Mouse (Mus musculus) neural tube, embryonic 13.5 days (tissue): ENCODE measurements around the gene Irak2. TPM values are rescaled to one million over a fixed set of nuclear protein-coding genes. Genes with fewer than 3 reads are reported as not detected.
"Not testable (repeated sequence)": the region's sequence is repeated elsewhere in the genome, so short reads cannot be mapped to it uniquely, and the experiment has no call there.

ENCODE experiments used
- ATAC-seq: fragments of 200-750 bp; cut with Nextera tagmentation; 2 replicates; pipeline ENCODE4 v1.8.0; 2017; ENCODE audit warnings: low read depth, mild to moderate bottlenecking, moderate TSS enrichment, moderate library complexity
- H3K27ac ChIP-seq: fragments of 300-500 bp; sonication (generic); replicated peaks from 2 replicates; pipeline ENCODE4 v1.5.1; 2015; ENCODE audit warnings: moderate library complexity, mild to moderate bottlenecking, inconsistent platforms
- H3K27me3 ChIP-seq: fragments of 300-500 bp; sonication (generic); 2 replicates; pipeline ENCODE4 v1.6.1; 2015; ENCODE audit warnings: mild to moderate bottlenecking, inconsistent platforms
- H3K36me3 ChIP-seq: fragments of 300-500 bp; sonication (generic); 2 replicates; pipeline ENCODE4 v1.6.1; 2015; ENCODE audit warnings: mild to moderate bottlenecking, inconsistent platforms
- H3K4me1 ChIP-seq: fragments of 300-500 bp; sonication (generic); replicated peaks from 2 replicates; pipeline ENCODE4 v1.6.1; 2015; ENCODE audit warnings: inconsistent platforms
- H3K4me2 ChIP-seq: fragments of 300-500 bp; sonication (generic); 2 replicates; pipeline ENCODE4 v1.6.1; 2015; ENCODE audit warnings: inconsistent platforms, mild to moderate bottlenecking, moderate library complexity
- H3K4me3 ChIP-seq: fragments of 300-500 bp; sonication (generic); 2 replicates; pipeline ENCODE4 v1.5.1; 2015; ENCODE audit warnings: mild to moderate bottlenecking, inconsistent platforms
- H3K9ac ChIP-seq: fragments of 300-500 bp; sonication (generic); 2 replicates; pipeline ENCODE4 v1.6.1; 2015; ENCODE audit warnings: moderate library complexity, mild to moderate bottlenecking, inconsistent platforms
- H3K9me3 ChIP-seq: fragments of 300-500 bp; sonication (generic); 2 replicates; pipeline ENCODE4 v1.6.1; 2016; ENCODE audit warnings: inconsistent platforms
- WGBS: fragments of 180-500 bp; shearing (Covaris S2); methylation state at CpG from one replicate; pipeline ENCODE4 v1.1.7; 2015; 5-methylcytosine and 5-hydroxymethylcytosine counted together
- polyA plus RNA-seq: library from polyadenylated mRNA; unstranded; fragments of >200 nt; fragmentation: Nextera tagmentation; extraction: Ambion mirVana; gene quantifications from 2 replicates; pipeline ENCODE4 v1.2.1, GENCODE M21; 2015

Gene Irak2
- polyA plus RNA-seq, 1 experiment from 2014 or later: 2.5 TPM

DNA sequence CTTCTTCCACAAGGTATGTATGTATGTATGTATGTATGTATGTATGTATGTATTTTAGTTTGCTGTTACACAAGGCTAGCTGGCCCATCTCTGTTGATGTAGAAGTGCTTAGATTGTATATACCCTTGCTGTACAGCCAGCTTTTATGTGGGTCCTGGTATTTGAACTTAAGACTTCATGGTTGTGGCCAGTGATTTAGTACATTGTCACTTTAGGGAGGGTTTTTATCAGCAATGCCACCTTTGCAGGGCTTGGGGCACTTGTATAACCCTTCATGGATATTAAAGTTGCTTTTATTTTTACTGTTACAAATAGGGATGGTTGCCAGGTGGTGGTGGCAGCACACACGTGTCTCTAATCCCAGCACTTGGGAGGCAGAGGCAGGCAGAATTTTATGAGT is 56.9 kb downstream of the Irak2 start:
- H3K4me1 ChIP-seq: peaks cover 42% of the 10 kb centered on the region
- no peak overlapping the region for H3K27ac ChIP-seq
- no peak overlapping the region for H3K4me2 ChIP-seq
- ATAC-seq: no peak
- H3K27me3 ChIP-seq: no peaks in the 10 kb centered on the region
- no peaks in the 10 kb centered on the region for H3K9me3 ChIP-seq
- no peak overlapping the region for H3K4me3 ChIP-seq
- 88% methylated on average over 1 of the region's 1 CpGs for WGBS
- H3K36me3 ChIP-seq: peaks cover 9% of the 10 kb centered on the region; the same call in 1 of the 2 replicates
- no peak overlapping the region for H3K9ac ChIP-seq

DNA sequence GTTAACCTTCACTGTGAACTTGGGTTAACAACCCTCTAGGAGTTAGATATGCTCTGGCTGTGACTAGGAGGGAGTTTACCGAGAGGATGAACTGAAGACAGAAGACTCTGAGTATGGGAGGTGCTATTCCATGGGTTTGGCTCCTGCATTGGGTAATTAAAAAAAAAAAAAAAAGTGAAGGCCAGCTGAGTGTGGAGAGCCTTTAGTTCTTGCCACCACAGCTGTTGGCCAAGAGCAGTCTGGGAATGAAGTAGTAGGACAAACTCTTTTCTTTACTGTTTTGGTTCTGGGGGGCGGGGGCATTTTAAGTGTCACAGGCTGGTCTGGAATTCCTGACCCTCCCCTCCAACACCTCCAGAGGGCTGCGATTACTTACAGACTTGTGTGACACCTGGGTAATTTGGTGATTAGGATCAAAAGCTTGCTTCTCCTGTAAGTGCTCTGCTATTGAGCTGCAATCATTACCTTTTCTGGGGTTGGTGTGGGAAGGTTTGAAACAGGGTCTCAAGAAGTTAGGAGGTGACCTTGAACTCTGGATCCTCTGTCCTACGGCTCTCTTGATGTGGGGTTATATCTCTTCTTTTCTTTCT is 57.6 kb downstream of the Irak2 start:
- no peak overlapping the region; the same call in 1 of the 2 replicates for H3K27ac ChIP-seq
- H3K9me3 ChIP-seq: no peaks in the 10 kb centered on the region
- H3K36me3 ChIP-seq: peaks cover 15% of the 10 kb centered on the region; the same call in 1 of the 2 replicates
- ATAC-seq: no peak
- H3K4me1 ChIP-seq: peaks cover 38% of the 10 kb centered on the region
- 68% methylated on average over 4 of the region's 4 CpGs for WGBS
- H3K9ac ChIP-seq: peak overlapping the region; percentile 63
- H3K27me3 ChIP-seq: no peaks in the 10 kb centered on the region
- H3K4me3 ChIP-seq: peak overlapping the region; percentile 71
- H3K4me2 ChIP-seq: peak overlapping the region; percentile 98

DNA sequence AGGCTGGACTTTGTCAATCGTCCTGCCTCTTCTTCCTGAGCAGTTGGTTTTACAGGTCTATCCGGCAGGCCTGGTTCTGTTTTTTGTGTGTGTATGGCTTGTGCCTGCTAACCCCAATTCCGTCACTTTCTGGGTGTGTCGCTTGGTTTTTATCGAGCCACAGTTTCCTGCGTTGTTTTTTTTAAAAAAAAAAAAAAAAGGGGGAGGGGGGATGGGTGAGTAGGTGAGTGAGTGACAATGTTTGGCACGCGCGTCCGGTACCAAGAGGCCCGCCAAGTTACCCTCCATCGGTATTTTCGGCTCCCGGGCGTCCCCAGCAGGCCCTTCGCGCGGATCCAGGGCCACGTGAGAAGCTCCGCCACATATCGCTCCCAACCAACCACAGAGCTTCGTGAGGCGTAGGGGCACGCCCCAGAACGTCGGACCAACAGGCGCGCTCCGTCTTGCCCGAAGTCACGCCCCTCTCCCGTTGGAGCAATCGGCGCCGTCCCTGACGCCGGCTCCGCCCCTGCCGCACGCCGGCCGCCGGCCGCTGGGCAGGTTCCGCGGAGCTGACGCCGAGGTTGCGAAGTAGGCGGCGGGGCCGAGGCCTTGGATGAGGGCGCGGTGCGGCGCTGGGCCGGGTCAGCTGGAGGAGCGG is 58.4 kb downstream of the Irak2 start, which contains the start of gene Tatdn2:
TSS of gene Tatdn2 (plus strand) at position 469 of the 640 bp plus-strand sequence.
- H3K4me1 ChIP-seq: peaks cover 36% of the 10 kb centered on the region
- peak; percentile 99 for ATAC-seq
- no peaks in the 10 kb centered on the region for H3K9me3 ChIP-seq
- H3K4me2 ChIP-seq: peak within 1 kb of the TSS; percentile 98
- peak within 1 kb of the TSS; percentile 71 for H3K4me3 ChIP-seq
- under 1% methylated on average over 58 of the region's 58 CpGs for WGBS
- peak within 1 kb of the TSS; percentile 91 for H3K27ac ChIP-seq
- peaks cover 22% of the 10 kb centered on the region for H3K36me3 ChIP-seq
- H3K27me3 ChIP-seq: no peaks in the 10 kb centered on the region
- peak within 1 kb of the TSS; percentile 88 for H3K9ac ChIP-seq

DNA sequence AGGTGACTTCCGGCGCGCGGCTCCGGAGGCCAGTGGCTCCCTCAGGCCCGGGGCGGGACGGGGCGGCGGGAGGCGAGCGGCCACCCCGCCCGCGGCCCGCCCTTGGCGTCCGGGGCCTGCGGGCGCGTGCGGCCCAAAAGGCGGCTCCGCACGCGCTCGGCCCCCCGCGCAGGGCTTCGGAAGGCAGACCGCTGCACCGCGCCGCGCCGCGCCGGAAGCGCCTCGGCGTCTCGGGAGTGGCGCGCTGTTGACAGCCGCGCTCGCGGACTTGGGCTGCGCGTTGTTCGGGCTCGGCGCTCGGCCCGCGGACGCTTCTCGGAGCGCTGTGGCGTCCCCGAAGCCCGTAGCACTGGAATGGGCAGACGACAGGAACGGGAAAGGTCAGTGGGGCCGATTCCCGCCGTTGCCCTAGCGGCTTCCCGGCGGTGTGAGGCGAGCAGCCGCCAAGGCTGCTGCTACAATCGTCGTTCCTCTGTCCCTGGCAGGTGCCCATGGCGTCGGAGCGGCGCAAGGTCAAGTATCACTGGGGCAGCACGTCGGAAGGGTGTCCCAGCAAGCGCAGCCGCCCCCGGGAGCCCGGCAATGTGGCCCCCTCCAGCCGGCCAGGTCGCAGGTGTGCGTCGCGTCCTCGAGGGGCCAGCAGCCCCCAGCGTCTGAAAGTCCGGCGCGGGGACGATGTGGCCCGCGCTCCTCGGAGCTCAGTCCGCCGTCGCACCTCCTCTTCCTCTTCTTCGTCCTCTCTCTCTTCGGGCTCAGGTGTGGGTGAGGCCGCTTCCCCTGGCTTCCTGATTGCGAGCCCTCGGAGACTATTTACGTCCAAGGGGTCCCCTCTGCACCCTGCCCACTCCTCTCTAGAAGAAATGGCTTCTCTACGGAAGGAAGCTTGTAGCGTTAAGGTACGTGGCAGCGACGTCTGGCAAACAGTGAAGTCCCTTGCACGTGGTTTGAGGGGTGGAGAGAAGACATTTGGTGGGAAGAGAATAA is 59.2 kb downstream of the Irak2 start:
- H3K4me1 ChIP-seq: peaks cover 36% of the 10 kb centered on the region
- peak overlapping the region; percentile 98 for H3K4me2 ChIP-seq
- ATAC-seq: peak; percentile 84
- H3K9ac ChIP-seq: peak overlapping the region; percentile 88
- no peaks in the 10 kb centered on the region for H3K27me3 ChIP-seq
- H3K9me3 ChIP-seq: no peaks in the 10 kb centered on the region
- peaks cover 30% of the 10 kb centered on the region for H3K36me3 ChIP-seq
- peak overlapping the region; percentile 71 for H3K4me3 ChIP-seq
- WGBS: under 1% methylated on average over 92 of the region's 113 CpGs
- peak overlapping the region; percentile 91 for H3K27ac ChIP-seq

DNA sequence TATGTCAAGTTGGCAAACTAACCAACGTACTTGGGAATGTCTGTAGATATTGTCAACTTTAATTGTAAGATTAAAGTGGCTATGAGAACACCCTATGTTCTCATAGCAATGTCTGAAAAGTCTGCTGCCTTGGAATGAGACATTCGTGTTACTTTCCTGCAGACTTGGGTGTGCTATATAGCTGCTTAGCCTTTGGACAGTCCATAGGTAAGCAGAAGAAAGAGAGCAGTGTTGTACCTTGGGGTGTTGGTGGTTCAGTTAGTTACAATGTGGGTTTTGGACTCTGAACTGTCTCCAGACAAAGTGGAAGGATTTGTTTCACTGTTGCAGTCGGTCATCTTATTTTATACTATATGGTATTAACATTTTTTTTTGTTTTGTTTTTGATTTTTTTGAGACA is 74.5 kb downstream of the Irak2 start:
- no peak for ATAC-seq
- H3K4me2 ChIP-seq: no peak overlapping the region

DNA sequence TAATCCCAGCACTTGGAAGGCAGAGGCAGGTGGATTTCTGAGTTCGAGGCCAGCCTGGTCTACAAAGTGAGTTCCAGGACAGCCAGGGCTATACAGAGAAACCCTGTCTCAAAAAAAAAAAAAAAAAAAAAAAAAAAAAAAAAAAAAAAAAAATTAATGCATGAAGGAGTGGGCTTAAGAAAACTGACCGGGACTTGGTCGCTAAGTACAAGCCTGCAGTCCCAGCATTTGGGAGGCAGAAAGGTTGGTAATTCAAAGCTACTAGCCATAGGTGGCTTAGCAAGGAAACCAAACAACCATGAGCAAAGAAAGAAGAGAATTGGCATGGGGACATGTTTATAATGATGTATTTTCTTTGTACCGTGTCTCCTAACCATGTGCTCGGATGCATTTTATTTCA is 75.1 kb downstream of the Irak2 start:
- H3K4me1 ChIP-seq, H3K27ac ChIP-seq, H3K9me3 ChIP-seq, H3K9ac ChIP-seq, ATAC-seq, H3K4me2 ChIP-seq, H3K27me3 ChIP-seq, H3K4me3 ChIP-seq: not testable (repeated sequence)
- WGBS: 94% methylated on average over 5 of the region's 5 CpGs
- peaks cover 96% of the 10 kb centered on the region for H3K36me3 ChIP-seq

More for the DNA sequence above, 74.5 kb downstream of the Irak2 start:
- no peaks in the 10 kb centered on the region for H3K9me3 ChIP-seq
- no peak overlapping the region for H3K9ac ChIP-seq
- WGBS: 93% methylated on average over 3 of the region's 3 CpGs
- H3K27me3 ChIP-seq: no peaks in the 10 kb centered on the region
- peaks cover 98% of the 10 kb centered on the region for H3K36me3 ChIP-seq
- H3K4me1 ChIP-seq: no peaks in the 10 kb centered on the region
- no peak overlapping the region for H3K27ac ChIP-seq
- no peak overlapping the region for H3K4me3 ChIP-seq

DNA sequence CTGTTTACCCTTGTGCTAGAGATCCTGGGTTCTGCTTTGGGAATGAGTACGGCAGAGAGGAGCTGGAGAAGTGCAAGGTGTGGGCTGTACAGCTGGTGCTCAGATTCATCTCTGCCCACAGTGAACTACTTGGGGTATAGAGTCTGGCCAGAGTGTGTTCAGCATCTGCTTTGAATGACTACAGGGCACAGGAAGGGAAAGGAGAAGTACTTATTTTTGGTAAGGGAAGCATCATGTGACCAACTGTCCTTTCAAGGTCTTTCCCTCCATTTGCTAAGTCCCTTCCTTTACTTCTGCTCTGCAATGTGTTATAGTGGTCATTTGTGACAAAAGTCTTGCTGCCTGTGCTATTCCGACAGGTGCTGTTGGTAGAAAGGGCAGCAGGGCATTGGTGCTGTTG is 76.0 kb downstream of the Irak2 start:
- ATAC-seq: no peak
- H3K4me2 ChIP-seq: no peak overlapping the region
- H3K27me3 ChIP-seq: no peaks in the 10 kb centered on the region
- H3K27ac ChIP-seq: no peak overlapping the region
- no peak overlapping the region for H3K4me3 ChIP-seq
- H3K36me3 ChIP-seq: peaks cover 96% of the 10 kb centered on the region
- WGBS: 94% methylated on average over 2 of the region's 2 CpGs
- H3K4me1 ChIP-seq: no peaks in the 10 kb centered on the region
- H3K9ac ChIP-seq: no peak overlapping the region
- no peaks in the 10 kb centered on the region for H3K9me3 ChIP-seq

DNA sequence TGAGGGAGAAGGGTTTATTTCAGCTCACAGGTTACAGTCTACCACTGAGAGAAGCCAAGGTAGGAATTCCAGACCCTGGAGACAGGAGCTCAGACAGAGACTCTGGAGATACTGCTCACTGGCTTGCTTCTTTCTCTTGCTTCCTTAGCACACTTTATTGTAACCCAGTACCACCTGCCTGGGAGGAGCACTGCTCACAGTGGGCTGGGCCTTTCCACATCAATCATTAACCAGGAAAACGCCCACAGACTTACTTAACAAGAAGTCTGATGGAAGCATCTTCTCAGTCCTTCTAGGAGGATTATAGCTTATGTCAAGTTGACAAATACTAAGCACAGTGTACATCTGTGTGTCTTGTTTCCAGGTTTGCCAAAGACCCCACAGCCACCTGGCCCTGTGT is 76.5 kb downstream of the Irak2 start:
- no peaks in the 10 kb centered on the region for H3K4me1 ChIP-seq
- H3K27me3 ChIP-seq: no peaks in the 10 kb centered on the region
- H3K27ac ChIP-seq: no peak overlapping the region
- no peak for ATAC-seq
- H3K9ac ChIP-seq: no peak overlapping the region
- H3K9me3 ChIP-seq: no peaks in the 10 kb centered on the region
- H3K4me3 ChIP-seq: no peak overlapping the region
- WGBS: 59% methylated on average over 1 of the region's 1 CpGs
- H3K4me2 ChIP-seq: no peak overlapping the region
- H3K36me3 ChIP-seq: peaks cover 96% of the 10 kb centered on the region

DNA sequence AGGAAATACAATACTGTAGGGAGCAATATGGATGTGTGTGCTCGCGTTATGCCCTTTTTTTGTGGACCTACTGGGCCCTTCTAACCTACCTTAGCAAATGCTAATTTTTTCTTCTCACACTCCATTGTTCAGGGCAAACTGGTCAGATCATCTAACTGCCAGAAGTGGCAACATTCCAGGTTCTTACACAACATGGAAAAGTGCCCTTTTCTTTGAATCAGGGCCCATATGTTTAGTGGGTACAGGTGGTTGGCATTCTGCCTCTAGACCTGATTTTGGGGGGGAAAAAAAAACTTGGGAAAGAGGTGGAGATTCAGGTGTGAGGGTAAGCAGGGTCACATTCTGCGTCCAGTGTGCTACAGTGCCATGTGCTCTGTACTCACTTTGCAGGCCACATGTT is 79.3 kb downstream of the Irak2 start:
- no peak overlapping the region for H3K27ac ChIP-seq
- H3K4me1 ChIP-seq: no peaks in the 10 kb centered on the region
- peaks cover 94% of the 10 kb centered on the region for H3K36me3 ChIP-seq
- no peak overlapping the region for H3K9ac ChIP-seq
- no peak overlapping the region for H3K4me3 ChIP-seq
- no peak overlapping the region for H3K4me2 ChIP-seq
- ATAC-seq: no peak
- no peaks in the 10 kb centered on the region for H3K27me3 ChIP-seq
- no peaks in the 10 kb centered on the region for H3K9me3 ChIP-seq
- WGBS: 89% methylated on average over 3 of the region's 3 CpGs

DNA sequence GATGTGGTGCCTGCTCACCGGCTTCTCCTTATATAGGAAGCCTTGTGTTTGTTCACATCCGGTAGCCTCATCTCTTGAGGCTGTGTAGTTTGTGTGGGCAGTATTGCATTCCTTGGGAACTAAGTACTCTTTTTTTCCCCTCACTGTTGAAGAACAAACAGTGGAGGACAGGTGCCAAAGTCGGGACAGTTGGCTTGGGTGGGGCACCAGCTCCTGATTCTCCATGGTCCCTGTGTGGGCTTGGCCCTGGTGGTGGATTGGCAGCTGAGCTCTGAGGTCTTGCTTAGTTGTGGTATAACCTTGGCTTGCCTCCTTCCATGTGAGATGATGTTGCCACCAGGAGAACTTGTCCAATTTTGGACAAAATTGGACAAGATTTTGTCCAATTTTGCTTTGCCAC is 81.6 kb downstream of the Irak2 start, which contains the start of gene Ghrl:
TSS of gene Ghrl (minus strand) at position 3 of the 400 bp plus-strand sequence.
- H3K27me3 ChIP-seq: no peaks in the 10 kb centered on the region
- WGBS: 92% methylated on average over 3 of the region's 3 CpGs
- no peak within 1 kb of the TSS for H3K4me2 ChIP-seq
- H3K4me1 ChIP-seq: no peaks in the 10 kb centered on the region
- no peaks in the 10 kb centered on the region for H3K9me3 ChIP-seq
- ATAC-seq: no peak
- H3K27ac ChIP-seq: no peak within 1 kb of the TSS
- no peak within 1 kb of the TSS for H3K9ac ChIP-seq
- no peak within 1 kb of the TSS for H3K4me3 ChIP-seq
- peaks cover 93% of the 10 kb centered on the region for H3K36me3 ChIP-seq

DNA sequence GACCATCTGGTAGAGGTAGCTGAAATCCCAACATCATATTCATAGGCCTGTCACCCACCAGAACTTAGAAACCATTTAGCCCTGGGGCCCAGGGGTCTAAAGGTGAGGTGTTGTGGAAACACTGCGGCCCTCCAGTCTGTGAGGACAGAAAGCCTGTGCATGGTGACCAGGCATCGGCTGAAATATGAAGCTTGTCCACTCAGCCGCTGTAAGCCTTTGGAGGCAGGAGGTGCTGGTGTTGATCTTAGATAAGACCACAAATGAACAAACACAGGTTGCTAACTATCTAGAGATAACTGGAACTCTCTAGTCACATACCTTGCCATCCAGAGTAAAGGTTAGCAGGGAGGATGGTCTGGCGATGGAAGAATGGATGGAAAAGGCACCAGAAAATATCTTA is 82.8 kb downstream of the Irak2 start:
- Histone ChIP-seq H3K27ac (no peak overlapping the region), H3K9me3 (no peaks in the 10 kb centered on the region), H3K27me3 (no peaks in the 10 kb centered on the region), H3K4me2 (no peak overlapping the region), H3K4me1 (no peaks in the 10 kb centered on the region), H3K9ac (no peak overlapping the region), H3K4me3 (no peak overlapping the region), H3K36me3 (peaks cover 92% of the 10 kb centered on the region)
- no peak for ATAC-seq
- WGBS: 95% methylated on average over 4 of the region's 4 CpGs

DNA sequence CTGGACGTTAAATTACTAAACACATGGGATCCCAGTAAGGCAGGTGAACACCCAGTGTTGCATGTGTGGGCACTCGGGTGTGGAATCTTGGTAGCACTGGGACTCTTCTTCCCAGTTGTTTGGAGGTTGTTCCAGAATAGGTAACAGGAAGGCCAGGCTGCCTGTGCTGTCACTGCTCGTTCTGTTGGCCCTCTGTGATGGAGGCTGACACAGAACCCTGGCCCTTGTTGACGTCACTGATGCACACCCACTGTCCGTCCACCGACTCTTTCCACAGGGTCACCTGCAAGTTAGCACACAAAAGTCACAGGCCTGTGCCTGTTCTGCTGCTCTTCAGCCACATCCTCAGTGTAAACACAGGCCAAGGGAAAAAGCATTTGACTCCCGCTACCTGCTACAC is 89.9 kb downstream of the Irak2 start:
- Histone ChIP-seq H3K4me1 (no peaks in the 10 kb centered on the region), H3K9ac (no peak overlapping the region), H3K27me3 (no peaks in the 10 kb centered on the region), H3K36me3 (peaks cover 96% of the 10 kb centered on the region), H3K4me3 (no peak overlapping the region), H3K4me2 (no peak overlapping the region), H3K27ac (no peak overlapping the region), H3K9me3 (no peaks in the 10 kb centered on the region)
- ATAC-seq: no peak
- WGBS: 90% methylated on average over 7 of the region's 7 CpGs
